Mouse (Mus musculus) myocyte (in vitro differentiated cells): ENCODE results near the gene Med8.

Experiments
- MYOD1 ChIP-seq, 3 experiments: IDR thresholded peaks; one replicate each; pipeline ENCODE4 v1.6.1; 2011; ENCODE audit warnings: control low read depth in 2 of 3, low read depth in 2 of 3, mild to moderate bottlenecking in 2 of 3, moderate library complexity in 1 of 3; ENCODE audit not compliant: insufficient read length in 2 of 3, control insufficient read depth in 1 of 3
- POLR2A ChIP-seq: IDR thresholded peaks from one replicate; pipeline ENCODE4 v1.6.1; 2011; ENCODE audit warnings: low read depth, mild to moderate bottlenecking, control low read depth, moderate library complexity; ENCODE audit not compliant: insufficient read length
- POLR2AphosphoS2 ChIP-seq: IDR thresholded peaks from one replicate; pipeline ENCODE4 v1.6.1; 2011; ENCODE audit warnings: low read depth, control low read depth; ENCODE audit not compliant: insufficient read length
- REST ChIP-seq: IDR thresholded peaks from one replicate; pipeline ENCODE4 v1.6.1; 2011; ENCODE audit warnings: mild to moderate bottlenecking, control low read depth, moderate library complexity; ENCODE audit not compliant: insufficient read depth, insufficient read length
- TCF12 ChIP-seq: IDR thresholded peaks from one replicate; pipeline ENCODE4 v1.6.1; 2011; ENCODE audit warnings: mild to moderate bottlenecking, control low read depth; ENCODE audit not compliant: poor library complexity, insufficient read depth, severe bottlenecking
- TCF3 ChIP-seq: IDR thresholded peaks from one replicate; pipeline ENCODE4 v1.6.1; 2011; ENCODE audit warnings: low read depth, control low read depth; ENCODE audit not compliant: insufficient read length

DNA sequence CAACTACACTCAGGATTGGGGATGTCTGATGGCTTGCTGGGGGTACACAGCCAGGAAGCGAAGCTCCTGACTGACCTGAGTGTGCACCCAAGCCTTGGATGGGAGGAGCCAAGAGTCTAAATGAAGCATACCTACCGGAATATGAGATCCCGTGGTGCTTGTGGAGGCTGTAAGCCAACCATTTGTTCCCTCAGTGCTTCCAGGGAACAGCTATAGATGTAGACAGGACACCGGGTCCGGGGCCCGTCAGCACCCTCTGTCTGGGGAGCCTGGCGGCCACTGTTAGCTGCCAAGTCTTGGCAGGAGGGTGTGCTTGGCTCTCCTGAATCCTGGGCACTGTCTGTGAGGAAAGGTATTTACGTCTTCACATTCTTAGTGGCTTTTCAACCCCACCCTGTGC, 21.8 kb upstream of the Med8 start:
- TF ChIP-seq POLR2A (no peak), REST (no peak), POLR2AphosphoS2 (no peak), MYOD1 (IDR thresholded peaks at IDR 0.05; ENCODE audit: control insufficient read depth in 1 of 3, insufficient read length in 2 of 3, low read depth in 2 of 3) (no peak), TCF12 (no peak), TCF3 (no peak)
